Mouse (Mus musculus) bone marrow macrophage, adult 2 months (primary cell): ENCODE results near the gene Iqce. TPM values are rescaled to one million over a fixed set of nuclear protein-coding genes. Genes with fewer than 3 reads are reported as not detected.

ENCODE experiments used
- H3K27ac ChIP-seq: 2 replicates; pipeline ENCODE4 v1.5.1; 2012; ENCODE audit warnings: low read depth, low read length; ENCODE audit not compliant: insufficient read depth
- H3K4me1 ChIP-seq: 2 replicates; pipeline ENCODE4 v1.6.1; 2012; ENCODE audit warnings: low read length; ENCODE audit not compliant: control insufficient read depth, insufficient read depth
- H3K4me3 ChIP-seq: 2 replicates; pipeline ENCODE4 v1.5.1; 2012; ENCODE audit warnings: mild to moderate bottlenecking, low read length, moderate library complexity; ENCODE audit not compliant: insufficient read depth
- CTCF ChIP-seq: IDR thresholded peaks from 2 replicates; pipeline ENCODE4 v1.5.1; 2012; ENCODE audit warnings: low read depth, mild to moderate bottlenecking, low read length, moderate library complexity
- POLR2A ChIP-seq: IDR thresholded peaks from 2 replicates; pipeline ENCODE4 v1.6.1; 2012; ENCODE audit warnings: mild to moderate bottlenecking, low read depth, low read length, borderline replicate concordance
- polyA plus RNA-seq: library from polyadenylated mRNA; stranded (reverse); fragments of >200 nt; gene quantifications from 2 replicates; pipeline ENCODE4 v1.2.4, GENCODE M21; 2012; ENCODE audit not compliant: missing spikeins, insufficient read depth, insufficient read length

The Iqce gene
- polyA plus RNA-seq, 1 experiment: 38.3 TPM

DNA sequence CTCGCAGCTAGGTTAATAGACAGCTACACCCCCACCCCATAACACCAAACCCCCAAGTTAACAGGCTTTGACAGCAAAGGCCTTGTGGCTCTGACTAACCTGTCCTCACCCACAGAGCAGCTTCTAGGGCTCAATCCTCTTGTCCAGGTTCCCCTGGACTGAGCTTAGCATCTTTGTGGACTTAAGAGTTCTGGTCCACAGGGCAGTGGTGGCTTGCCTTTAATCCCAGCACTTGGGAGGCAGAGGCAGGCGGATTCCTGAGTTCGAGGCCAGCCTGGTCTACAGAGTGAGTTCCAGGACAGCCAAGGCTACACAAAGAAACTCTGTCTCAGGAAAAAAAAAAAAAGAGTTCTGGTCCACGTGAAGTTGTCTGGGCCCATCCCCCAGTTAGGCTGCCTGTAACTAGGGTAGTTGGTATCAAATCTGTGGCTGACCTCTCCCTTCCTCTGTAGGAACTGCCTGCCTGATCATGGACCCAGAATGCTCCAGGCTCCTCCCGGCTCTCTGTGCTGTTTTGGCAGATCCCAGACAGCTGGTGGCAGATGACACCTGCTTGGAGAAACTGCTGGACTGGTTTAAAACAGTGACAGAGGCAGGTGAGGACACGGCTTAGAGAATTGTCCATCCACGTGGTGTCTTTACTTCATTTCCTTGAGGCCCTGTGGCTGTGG lies 3.5 kb upstream of the Iqce start:
- H3K4me3 ChIP-seq: peak overlapping the region; percentile 71
- no peak for TF ChIP-seq CTCF
- TF ChIP-seq POLR2A: no peak
- H3K4me1 ChIP-seq: peaks cover 16% of the 10 kb centered on the region
- H3K27ac ChIP-seq: peak overlapping the region; percentile 70

DNA sequence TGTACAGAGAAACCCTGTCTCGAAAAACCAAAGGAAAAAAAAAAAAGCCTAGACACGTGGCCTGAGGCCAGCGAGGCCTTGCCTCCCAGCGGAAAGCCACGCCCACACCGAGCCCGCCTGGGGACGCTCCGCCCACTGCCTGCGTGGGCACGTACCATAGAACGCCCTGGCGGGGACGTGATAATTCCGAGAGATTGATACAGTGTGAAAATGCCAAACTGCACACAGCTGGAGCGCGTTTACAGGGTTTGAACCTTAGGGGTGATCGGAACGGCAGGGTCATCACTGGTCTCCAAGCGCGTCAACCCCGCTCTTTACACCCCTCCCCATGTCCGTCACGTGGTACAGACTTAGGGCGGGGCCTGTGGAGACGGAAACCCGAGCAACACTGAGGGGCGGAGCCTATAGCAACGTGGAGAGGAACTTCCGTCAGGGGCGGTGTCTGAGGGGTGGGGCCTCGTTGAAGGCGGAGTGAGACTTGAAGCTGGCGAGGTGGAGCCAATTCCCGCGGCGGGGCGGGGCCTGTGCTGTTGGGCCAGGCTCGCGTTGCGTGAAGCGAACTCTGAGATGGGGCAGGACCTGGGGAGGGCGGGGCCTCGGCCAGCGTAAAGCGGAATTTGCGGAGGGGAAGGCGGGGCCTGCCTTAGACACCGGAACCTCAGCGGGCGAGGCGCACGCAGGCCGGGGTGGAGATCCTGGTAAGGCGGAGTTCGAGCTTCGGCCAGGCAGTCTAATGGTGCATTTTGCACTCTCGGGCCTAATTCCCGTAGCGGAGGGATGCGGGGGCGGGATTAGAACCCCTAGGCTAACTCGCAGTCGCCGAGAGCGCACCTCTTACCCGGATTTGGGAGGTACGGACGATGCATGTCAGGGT lies 2.4 kb upstream of the Iqce start, which contains the start of gene Brat1:
Gene Brat1, plus strand, starts transcription at position 634 of the 874 bp plus-strand sequence.
- peak within 1 kb of the TSS; percentile 74 for H3K27ac ChIP-seq
- H3K4me1 ChIP-seq: peaks cover 16% of the 10 kb centered on the region

GRCm38 (mm10) chr5:140703480-140704377 lies 1.6 kb upstream of the Iqce start:
- Histone ChIP-seq H3K4me1 (peaks cover 16% of the 10 kb centered on the region), H3K4me3 (peak overlapping the region; percentile 62), H3K27ac (peak overlapping the region; percentile 49)
- TF ChIP-seq POLR2A (no peak), CTCF (no peak)

More for the DNA sequence above, 2.4 kb upstream of the Iqce start, which contains the start of gene Brat1:
- peak within 1 kb of the TSS; percentile 71 for H3K4me3 ChIP-seq
- TF ChIP-seq POLR2A (0 out of 2 replicates have a peak, but pooled peaks have one; percentile 34), CTCF (no peak)

DNA sequence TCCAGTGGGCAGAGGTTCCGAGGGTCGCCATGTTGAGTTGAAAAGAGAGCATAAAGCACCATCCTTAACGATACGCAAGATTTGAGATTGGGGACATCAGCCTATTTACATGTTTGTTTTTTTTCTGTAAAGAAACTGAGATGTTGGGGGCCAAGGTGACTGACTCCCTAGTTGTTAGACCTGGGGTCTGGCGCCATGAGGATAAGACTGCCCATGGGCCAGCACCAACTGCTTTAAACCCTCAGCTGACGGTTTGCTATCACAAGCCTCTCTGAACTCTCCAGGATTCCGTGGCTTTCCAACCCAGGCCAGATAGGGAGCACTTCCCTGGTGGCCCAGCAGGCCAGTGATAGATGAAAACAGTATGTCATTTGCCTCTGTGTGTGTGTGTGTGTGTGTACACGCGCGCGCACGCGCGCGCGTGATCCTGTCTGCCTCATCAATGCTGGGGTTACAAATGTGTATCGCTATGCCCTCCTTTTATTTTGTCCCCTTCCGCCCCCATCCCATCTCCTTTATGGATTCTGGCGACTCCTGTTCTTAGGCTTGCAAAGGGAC lies 519 bp upstream of the Iqce start:
- Histone ChIP-seq H3K4me1 (peaks cover 16% of the 10 kb centered on the region), H3K27ac (peak overlapping the region; percentile 39), H3K4me3 (peak overlapping the region; percentile 94)
- TF ChIP-seq CTCF (no peak), POLR2A (no peak)

GRCm38 (mm10) chr5:140701661-140702060 lies 517 bp downstream of the Iqce start:
- peaks cover 16% of the 10 kb centered on the region for H3K4me1 ChIP-seq
- no peak for TF ChIP-seq POLR2A
- no peak for TF ChIP-seq CTCF
- H3K27ac ChIP-seq: peak overlapping the region; percentile 45
- peak overlapping the region; percentile 94 for H3K4me3 ChIP-seq

- H3K4me3 ChIP-seq: no peak overlapping the region
- TF ChIP-seq POLR2A (no peak), CTCF (no peak)
- peaks cover 12% of the 10 kb centered on the region for H3K4me1 ChIP-seq
- H3K27ac ChIP-seq: no peak overlapping the region
These were observed 2.4 kb downstream of the Iqce start for GRCm38 (mm10) chr5:140699776-140700175.

- TF ChIP-seq POLR2A (no peak), CTCF (no peak)
- H3K27ac ChIP-seq: no peak overlapping the region
- peaks cover under 1% of the 10 kb centered on the region; the same call in 1 of the 2 replicates for H3K4me1 ChIP-seq
- no peak overlapping the region for H3K4me3 ChIP-seq
These were observed 6.2 kb downstream of the Iqce start for GRCm38 (mm10) chr5:140695987-140696386.

DNA sequence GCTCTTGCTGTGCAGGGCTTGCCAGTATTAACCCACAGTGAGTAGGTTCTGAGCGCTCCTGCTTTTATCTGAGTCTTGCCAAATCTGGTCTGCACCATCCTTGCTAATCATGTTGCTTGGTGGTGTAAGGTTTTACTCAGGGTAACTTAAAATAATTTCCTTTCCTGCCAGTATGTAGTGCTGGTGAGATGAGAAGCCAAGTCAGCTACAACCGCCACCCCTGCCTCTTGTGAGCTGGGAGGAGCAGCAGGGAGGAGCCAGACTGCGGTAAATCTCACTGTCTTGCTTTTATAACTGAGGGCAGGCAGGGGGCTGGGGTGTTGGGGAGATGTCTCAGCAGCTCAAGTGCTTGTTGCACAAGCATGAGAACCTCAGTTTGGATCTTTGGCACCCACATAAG lies 13.7 kb downstream of the Iqce start:
- TF ChIP-seq POLR2A (no peak), CTCF (no peak)
- Histone ChIP-seq H3K27ac (no peak overlapping the region), H3K4me1 (no peaks in the 10 kb centered on the region), H3K4me3 (no peak overlapping the region)
